Mouse (Mus musculus) leukemia stem cell, adult 10-12 weeks (primary cell): ENCODE results near the gene B3gntl1. TPM values are rescaled to one million over a fixed set of nuclear protein-coding genes. Genes with fewer than 3 reads are reported as not detected.

Experiments
- polyA plus RNA-seq: library from polyadenylated mRNA; stranded (reverse); fragments of >175 nt; gene quantifications from 2 replicates; pipeline ENCODE4 v1.2.3, GENCODE M21; 2012; ENCODE audit warnings: low replicate concordance

The B3gntl1 gene
- 0.57 and 1.8 TPM in 2 replicates for polyA plus RNA-seq

GRCm38 (mm10) chr11:121672990-121673572, at the start of gene B3gntl1:
Gene B3gntl1, minus strand, starts transcription at chr11:121673153.

GRCm38 (mm10) chr11:121701244-121701643, 28.3 kb upstream of the B3gntl1 start, which contains the start of gene Metrnl:
Gene Metrnl, plus strand, starts transcription at chr11:121701544.

Other genes starting within 250 kb of the B3gntl1 start
- gene Fn3k, start 238.2 kb downstream of the B3gntl1 start, polyA plus RNA-seq = 2.6 and 2.9 TPM in 2 replicates
- 2.5 and 2.9 TPM in 2 replicates for gene Tbcd, start 221.2 kb downstream of the B3gntl1 start, polyA plus RNA-seq
- gene Zfp750, start 153.8 kb downstream of the B3gntl1 start, polyA plus RNA-seq = 0.14 and 0.62 TPM in 2 replicates
- gene Metrnl, start 28.4 kb upstream of the B3gntl1 start, polyA plus RNA-seq = 1.9 and 4.3 TPM in 2 replicates
- not detected in 2 replicates for gene Ptchd3, start 157.1 kb upstream of the B3gntl1 start, polyA plus RNA-seq